Mouse (Mus musculus): ENCODE measurements around the gene Hyal1. TPM values are rescaled to one million over a fixed set of nuclear protein-coding genes. Genes with fewer than 3 reads are reported as not detected.

Hyal1 gene
- polyA plus RNA-seq (2017; shearing (Covaris generic)), result 1 to 10 TPM; 3.1 to 4.6 TPM

DNA sequence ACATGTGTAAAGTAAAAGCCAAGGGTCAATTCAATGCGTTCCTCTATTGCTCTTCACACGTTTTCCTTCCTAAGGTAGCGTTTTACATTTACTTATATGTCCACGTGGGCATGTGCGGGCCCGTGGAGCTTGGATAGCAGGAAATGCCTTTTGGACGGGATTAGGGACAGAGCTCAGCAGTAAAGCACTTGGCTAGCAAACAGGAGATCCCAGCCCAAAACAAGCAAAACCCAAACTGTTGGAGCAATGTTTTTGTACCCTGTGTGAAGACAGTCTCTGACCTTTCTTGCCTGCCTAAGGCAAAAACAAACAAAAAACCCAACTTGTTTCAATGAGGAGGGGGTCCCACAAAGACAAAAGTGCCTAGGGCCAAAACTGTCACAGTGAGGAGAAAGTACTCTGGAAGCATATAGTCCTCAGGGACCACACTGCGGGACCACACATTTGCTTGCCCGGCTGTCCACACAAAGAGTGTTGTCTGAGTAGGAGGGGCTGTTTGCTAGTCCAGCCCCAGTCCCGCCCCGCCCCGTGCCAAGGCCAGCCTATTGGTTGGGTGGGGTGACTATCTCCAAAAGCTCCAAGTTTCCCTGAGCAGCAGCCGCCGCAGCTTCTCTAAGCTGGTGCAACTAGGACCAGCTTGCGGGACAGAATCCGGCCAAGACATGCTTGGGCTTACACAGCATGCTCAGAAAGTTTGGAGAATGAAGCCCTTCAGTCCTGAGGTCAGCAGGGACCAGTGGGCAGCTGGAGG lies at the start of gene Hyal1:
Gene Hyal1, plus strand, starts transcription at position 571 of the 751 bp plus-strand sequence.

GRCm38 (mm10) chr9:107533791-107534407 lies 42.8 kb upstream of the Hyal1 start, which contains the start of gene Tmem115:
Gene Tmem115, plus strand, starts transcription at chr9:107533945.

GRCm38 (mm10) chr9:107541474-107542351 lies 35.0 kb upstream of the Hyal1 start, which contains the start of the genes Cyb561d2 and Nprl2:
Gene Cyb561d2, minus strand, starts transcription at chr9:107542193.
Gene Nprl2, plus strand, starts transcription at chr9:107542226.

DNA sequence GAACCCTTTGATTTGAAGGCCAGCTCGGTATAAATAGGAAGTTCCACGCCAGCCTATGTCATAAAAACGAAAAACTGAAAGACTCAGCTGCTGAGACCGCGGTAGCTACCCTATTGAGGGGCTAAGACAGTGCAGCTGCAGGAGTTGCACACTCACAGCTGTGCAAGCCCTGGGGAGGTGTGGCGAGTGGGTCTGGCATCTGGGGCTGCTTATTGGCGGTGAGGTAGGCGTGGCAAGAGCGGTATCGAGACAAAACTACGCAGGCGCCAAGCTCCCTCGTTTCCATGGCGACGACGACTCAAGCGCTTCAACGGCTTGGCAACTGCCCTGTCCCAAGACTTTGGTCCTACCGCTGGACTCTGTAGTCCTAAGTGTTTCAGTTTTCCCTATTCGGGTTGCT lies 29.7 kb upstream of the Hyal1 start, which contains the start of gene Zmynd10:
Gene Zmynd10, plus strand, starts transcription at position 273 of the 400 bp plus-strand sequence.

GRCm38 (mm10) chr9:107551117-107551889 lies 25.4 kb upstream of the Hyal1 start, which contains the start of gene Rassf1:
Gene Rassf1, plus strand, starts transcription at chr9:107551555.

DNA sequence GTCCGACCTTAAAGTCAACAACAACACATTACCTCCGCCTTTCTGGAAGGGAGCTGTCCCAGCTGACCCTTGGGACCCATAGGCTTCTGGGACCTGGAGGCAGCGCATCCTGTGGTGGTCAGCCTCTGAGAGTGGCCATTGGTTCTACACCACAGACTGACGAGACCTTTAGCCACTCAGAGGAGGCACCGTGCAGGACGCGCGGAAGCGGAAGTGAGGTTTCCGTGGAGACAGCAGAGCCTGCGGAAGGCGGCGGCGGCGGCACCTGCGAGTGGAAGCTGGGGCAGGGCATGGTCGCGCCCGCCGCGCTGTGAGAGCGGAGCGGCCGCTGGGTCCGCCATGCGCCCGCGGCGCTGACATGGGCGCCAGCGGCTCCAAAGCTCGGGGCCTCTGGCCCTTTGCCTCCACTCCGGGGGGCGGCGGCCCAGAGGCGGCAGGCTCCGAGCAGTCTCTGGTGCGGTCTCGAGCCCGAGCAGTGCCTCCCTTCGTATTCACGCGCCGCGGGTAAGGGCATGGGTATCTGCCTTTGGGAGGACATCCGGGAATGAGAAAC lies 13.6 kb upstream of the Hyal1 start, which contains the start of gene Tusc2:
Gene Tusc2, plus strand, starts transcription at position 227 of the 553 bp plus-strand sequence.

DNA sequence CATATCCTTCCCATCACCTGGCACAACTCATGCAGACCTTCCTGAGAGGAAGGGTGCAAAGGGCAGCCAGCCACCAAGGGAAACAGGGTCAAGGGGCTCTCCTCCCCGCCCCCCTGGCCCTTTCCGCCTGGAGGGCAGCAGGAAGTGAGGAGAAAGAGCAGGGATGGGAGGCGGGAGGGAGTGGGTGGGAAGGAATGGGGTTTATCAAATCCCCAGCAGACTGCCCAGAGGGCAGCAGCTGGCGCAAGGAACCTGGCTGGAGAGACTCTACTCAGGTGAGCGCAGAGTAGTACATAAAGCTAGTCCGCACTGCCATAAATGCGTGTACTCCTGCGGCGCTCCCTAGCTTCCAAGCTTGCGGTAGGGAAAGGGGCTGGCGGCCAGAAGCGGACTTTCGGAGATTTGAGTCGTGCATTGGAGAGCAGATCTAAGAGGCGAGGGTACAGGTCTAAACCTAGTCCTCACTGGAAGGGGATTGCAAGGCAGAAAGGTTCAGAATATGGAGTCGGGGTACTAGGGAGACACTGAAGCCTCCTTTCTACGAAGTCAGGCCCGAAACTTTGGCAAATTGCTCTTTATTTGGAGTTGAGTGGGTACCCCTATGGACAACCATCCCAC lies 8.9 kb upstream of the Hyal1 start, which contains the start of gene Hyal2:
Gene Hyal2, plus strand, starts transcription at position 244 of the 618 bp plus-strand sequence.

GRCm38 (mm10) chr9:107578587-107578986 lies 1.9 kb downstream of the Hyal1 start, which contains the start of gene Naa80:
Gene Naa80, plus strand, starts transcription at chr9:107578887.

GRCm38 (mm10) chr9:107580501-107581317 lies 4.0 kb downstream of the Hyal1 start, which contains the start of gene Hyal3:
Gene Hyal3, plus strand, starts transcription at chr9:107580818.

DNA sequence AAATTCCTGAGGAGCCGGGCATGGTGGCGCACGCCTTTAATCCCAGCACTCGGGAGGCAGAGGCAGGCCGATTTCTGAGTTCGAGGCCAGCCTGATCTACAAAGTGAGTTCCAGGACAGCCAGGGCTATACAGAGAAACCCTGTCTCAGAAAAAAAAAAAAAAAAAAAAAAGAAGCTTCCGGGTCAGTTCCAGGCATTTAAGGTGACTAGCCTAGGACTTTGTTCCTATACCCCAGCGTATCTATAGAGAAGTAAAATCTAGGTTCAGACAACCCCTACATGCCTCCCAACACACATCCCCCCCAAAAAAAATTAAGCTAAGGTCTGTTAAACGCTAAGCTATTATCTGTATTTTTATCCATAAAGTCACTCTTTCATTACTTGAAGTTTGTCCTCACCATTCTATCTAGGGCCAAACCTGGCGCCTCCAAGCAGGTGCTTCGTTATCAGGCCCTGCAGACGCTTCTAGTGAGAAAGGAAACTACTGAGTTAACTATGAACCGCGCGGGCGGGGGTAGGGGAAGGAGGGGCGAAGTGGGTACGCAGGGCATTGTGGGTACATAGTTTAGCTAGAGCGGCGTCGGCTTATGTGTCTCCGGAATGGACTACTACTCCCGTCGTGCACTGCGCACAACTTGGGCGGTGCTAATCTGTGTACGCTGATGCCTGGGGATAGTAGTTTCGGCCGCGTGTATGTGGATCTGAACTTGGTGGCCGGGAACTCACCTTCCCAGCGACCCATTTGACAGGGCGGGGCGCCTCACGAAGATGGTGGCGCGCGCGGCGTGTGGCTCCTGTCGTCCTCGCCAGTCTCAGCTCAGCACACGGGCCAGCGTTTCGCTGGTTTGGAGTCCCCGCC lies 10.5 kb downstream of the Hyal1 start, which contains the start of gene Ifrd2:
Gene Ifrd2, plus strand, starts transcription at position 669 of the 859 bp plus-strand sequence.

GRCm38 (mm10) chr9:107608741-107609432 lies 32.2 kb downstream of the Hyal1 start, which contains the start of gene Sema3b:
Gene Sema3b, minus strand, starts transcription at chr9:107609229.

Other genes with a start within 250 kb of the Hyal1 start
- 10 to 100 TPM; 27.5 to 29.5 TPM for gene Hemk1, start 238.6 kb upstream of the Hyal1 start, polyA plus RNA-seq (2017; shearing (Covaris generic))
- 1 to 10 TPM; 4.2 to 7.3 TPM for gene 6430571L13Rik, start 236.3 kb upstream of the Hyal1 start, polyA plus RNA-seq (2017; shearing (Covaris generic))
- under 1 TPM; 0.44 to 0.79 TPM for gene Cacna2d2, start 177.3 kb upstream of the Hyal1 start, polyA plus RNA-seq (2017; shearing (Covaris generic))
- 10 to 100 TPM; 35.0 to 47.6 TPM for gene Tmem115, start 43.0 kb upstream of the Hyal1 start, polyA plus RNA-seq (2017; shearing (Covaris generic))
- gene Cyb561d2, start 34.7 kb upstream of the Hyal1 start, polyA plus RNA-seq (2017; shearing (Covaris generic)), result 10 to 100 TPM; 63.1 to 79.1 TPM
- gene Nprl2, start 34.7 kb upstream of the Hyal1 start, polyA plus RNA-seq (2017; shearing (Covaris generic)), result 10 to 100 TPM; 53.9 to 58.7 TPM
- gene Zmynd10, start 29.6 kb upstream of the Hyal1 start, polyA plus RNA-seq (2017; shearing (Covaris generic)), result 1 to 10 TPM in 1 of 2 experiments, under 1 TPM in 1; 0.59 to 4.4 TPM
- gene Rassf1, start 25.4 kb upstream of the Hyal1 start, polyA plus RNA-seq (2017; shearing (Covaris generic)), result 10 to 100 TPM; 70.8 to 86.0 TPM
- gene Tusc2, start 13.7 kb upstream of the Hyal1 start, polyA plus RNA-seq (2017; shearing (Covaris generic)), result 10 to 100 TPM; 37.4 to 44.3 TPM
- 10 to 100 TPM in 1 of 2 experiments, 1 to 10 TPM in 1; 7.5 to 15.3 TPM for gene Hyal2, start 9.0 kb upstream of the Hyal1 start, polyA plus RNA-seq (2017; shearing (Covaris generic))
- gene Naa80, start 2.0 kb downstream of the Hyal1 start, polyA plus RNA-seq (2017; shearing (Covaris generic)), result 10 to 100 TPM; 16.1 to 17.3 TPM
- gene Hyal3, start 3.9 kb downstream of the Hyal1 start, polyA plus RNA-seq (2017; shearing (Covaris generic)), result under 1 TPM; 0.50 to 0.63 TPM
- 10 to 100 TPM; 13.5 to 21.8 TPM for gene Ifrd2, start 10.7 kb downstream of the Hyal1 start, polyA plus RNA-seq (2017; shearing (Covaris generic))
- gene Sema3b, start 32.3 kb downstream of the Hyal1 start, polyA plus RNA-seq (2017; shearing (Covaris generic)), result not detected
- 100 to 1,000 TPM; 909 to 958 TPM for gene Gnai2, start 58.4 kb downstream of the Hyal1 start, polyA plus RNA-seq (2017; shearing (Covaris generic))
- under 1 TPM in 1 of 2 experiments, not detected in 1; 0.07 TPM for gene Slc38a3, start 92.6 kb downstream of the Hyal1 start, polyA plus RNA-seq (2017; shearing (Covaris generic))
- not detected for gene Gnat1, start 102.8 kb downstream of the Hyal1 start, polyA plus RNA-seq (2017; shearing (Covaris generic))
- under 1 TPM in 1 of 2 experiments, not detected in 1; 0.06 TPM for gene Sema3f, start 133.5 kb downstream of the Hyal1 start, polyA plus RNA-seq (2017; shearing (Covaris generic))
- gene Rbm5, start 194.1 kb downstream of the Hyal1 start, polyA plus RNA-seq (2017; shearing (Covaris generic)), result 100 to 1,000 TPM; 250 to 272 TPM